Mouse (Mus musculus) B cell, adult 62 days (primary cell): ENCODE results near the gene Cdr1. TPM values are rescaled to one million over a fixed set of nuclear protein-coding genes. Genes with fewer than 3 reads are reported as not detected.

Experiments used
- total RNA-seq: library from RNA; stranded (reverse); gene quantifications from 4 replicates; pipeline ENCODE4 v1.2.4, GENCODE M21; 2023

Cdr1 gene
- not detected in 4 replicates for total RNA-seq

DNA sequence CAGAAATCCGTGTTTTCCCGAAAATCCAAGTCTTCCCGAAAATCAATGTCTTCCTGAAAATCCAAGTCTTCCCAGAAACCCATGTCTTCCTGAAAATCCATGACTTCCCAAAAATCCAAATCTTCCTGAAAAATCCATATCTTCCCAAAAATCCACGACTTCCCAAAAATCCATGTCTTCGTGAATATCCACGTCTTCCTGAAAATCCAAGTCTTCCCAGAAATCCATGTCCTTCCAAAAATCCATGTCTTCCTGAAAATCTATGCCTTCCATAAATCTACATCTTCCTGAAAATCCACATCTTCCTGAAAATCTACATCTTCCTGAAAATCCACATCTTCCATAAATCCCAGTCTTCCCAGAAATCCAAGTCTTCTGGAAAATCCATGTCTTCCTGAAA is at the start of gene Cdr1:
Gene Cdr1, minus strand, starts transcription at position 101 of the 400 bp plus-strand sequence.

